Mouse (Mus musculus) liver, embryonic 14.5 days (tissue): ENCODE results near the gene Vax1. TPM values are rescaled to one million over a fixed set of nuclear protein-coding genes. Genes with fewer than 3 reads are reported as not detected.

Experiments used
- ATAC-seq: fragments of 200-750 bp; cut with Nextera tagmentation; 2 replicates; pipeline ENCODE4 v1.8.0; 2017; ENCODE audit warnings: moderate number of reproducible peaks, mild to moderate bottlenecking, moderate library complexity; ENCODE audit not compliant: insufficient read depth
- DNase-seq, 3 experiments: peaks; one replicate each; pipeline ENCODE4 v3.0.0-alpha.2; 2012 to 2013; ENCODE audit warnings: low read depth in 3 of 3, low spot score in 3 of 3
- H3K27ac ChIP-seq: fragments of 300-500 bp; sonication (generic); 2 replicates; pipeline ENCODE4 v1.5.1; 2014; ENCODE audit warnings: moderate library complexity, mild to moderate bottlenecking, control low read depth, inconsistent platforms
- H3K27me3 ChIP-seq: fragments of 300-500 bp; sonication (generic); 2 replicates; pipeline ENCODE4 v1.6.1; 2014; ENCODE audit warnings: mild to moderate bottlenecking, low read length, moderate library complexity; ENCODE audit not compliant: control insufficient read depth, insufficient read depth
- H3K36me3 ChIP-seq: fragments of 300-500 bp; sonication (generic); replicated peaks from 2 replicates; pipeline ENCODE4 v1.6.1; 2014; ENCODE audit warnings: low read depth; ENCODE audit not compliant: control insufficient read depth, insufficient read depth
- H3K4me1 ChIP-seq, 2 experiments: fragments of 200-500 bp in 1 of 2; fragments of 300-500 bp in 1 of 2; sonication (generic) in 1 of 2; replicated peaks; 2 replicates each; pipeline ENCODE4 v1.6.1; 2012 to 2014; ENCODE audit warnings: antibody characterized with exemption in 1 of 2, inconsistent platforms in 1 of 2, low read length in 1 of 2; ENCODE audit not compliant: control insufficient read depth in 2 of 2, insufficient read depth in 2 of 2
- H3K4me2 ChIP-seq: fragments of 300-500 bp; sonication (generic); 2 replicates; pipeline ENCODE4 v1.6.1; 2014; ENCODE audit warnings: low read depth, mild to moderate bottlenecking, control low read depth, moderate library complexity
- H3K4me3 ChIP-seq, 2 experiments: fragments of 200-500 bp in 1 of 2; fragments of 300-500 bp in 1 of 2; sonication (generic) in 1 of 2; 2 replicates each; pipeline ENCODE4 v1.5.1; 2012 to 2014; ENCODE audit warnings: low read depth in 2 of 2, low read length in 2 of 2, mild to moderate bottlenecking in 2 of 2, control low read depth in 1 of 2, inconsistent platforms in 1 of 2, moderate library complexity in 1 of 2; ENCODE audit not compliant: insufficient read depth in 1 of 2
- H3K9ac ChIP-seq: fragments of 300-500 bp; sonication (generic); replicated peaks from 2 replicates; pipeline ENCODE4 v1.6.1; 2014; ENCODE audit warnings: mild to moderate bottlenecking, control low read depth, moderate library complexity
- H3K9me3 ChIP-seq: fragments of 300-500 bp; sonication (generic); 2 replicates; pipeline ENCODE4 v1.6.1; 2016; ENCODE audit warnings: low read length, mixed read lengths; ENCODE audit not compliant: control insufficient read depth
- CTCF ChIP-seq: IDR thresholded peaks from 2 replicates; pipeline ENCODE4 v1.5.1; 2016; ENCODE audit warnings: antibody characterized with exemption, low read depth, control low read depth
- EP300 ChIP-seq: IDR thresholded peaks from 2 replicates; pipeline ENCODE4 v1.6.1; 2016; ENCODE audit warnings: antibody characterized with exemption, low read depth
- WGBS: fragments of 180-500 bp; shearing (Covaris S2); extraction: QIAGEN DNeasy Blood & Tissue Kit; methylation state at CpG from one replicate; pipeline ENCODE4 v1.1.7; 2014; ENCODE audit not compliant: insufficient replicate concordance; 5-methylcytosine and 5-hydroxymethylcytosine counted together
- polyA plus RNA-seq, 2 experiments: library from polyadenylated mRNA; depleted of rRNA in 1 of 2; stranded (reverse) in 1 of 2; unstranded in 1 of 2; fragments of >200 nt; fragmentation: Nextera tagmentation in 1 of 2; extraction: Ambion mirVana in 1 of 2; gene quantifications; 2 replicates each; pipeline versions ENCODE4 v1.2.1 to v1.2.3; 2012 to 2014

Vax1 gene
- polyA plus RNA-seq, 2 experiments = not detected

DNA sequence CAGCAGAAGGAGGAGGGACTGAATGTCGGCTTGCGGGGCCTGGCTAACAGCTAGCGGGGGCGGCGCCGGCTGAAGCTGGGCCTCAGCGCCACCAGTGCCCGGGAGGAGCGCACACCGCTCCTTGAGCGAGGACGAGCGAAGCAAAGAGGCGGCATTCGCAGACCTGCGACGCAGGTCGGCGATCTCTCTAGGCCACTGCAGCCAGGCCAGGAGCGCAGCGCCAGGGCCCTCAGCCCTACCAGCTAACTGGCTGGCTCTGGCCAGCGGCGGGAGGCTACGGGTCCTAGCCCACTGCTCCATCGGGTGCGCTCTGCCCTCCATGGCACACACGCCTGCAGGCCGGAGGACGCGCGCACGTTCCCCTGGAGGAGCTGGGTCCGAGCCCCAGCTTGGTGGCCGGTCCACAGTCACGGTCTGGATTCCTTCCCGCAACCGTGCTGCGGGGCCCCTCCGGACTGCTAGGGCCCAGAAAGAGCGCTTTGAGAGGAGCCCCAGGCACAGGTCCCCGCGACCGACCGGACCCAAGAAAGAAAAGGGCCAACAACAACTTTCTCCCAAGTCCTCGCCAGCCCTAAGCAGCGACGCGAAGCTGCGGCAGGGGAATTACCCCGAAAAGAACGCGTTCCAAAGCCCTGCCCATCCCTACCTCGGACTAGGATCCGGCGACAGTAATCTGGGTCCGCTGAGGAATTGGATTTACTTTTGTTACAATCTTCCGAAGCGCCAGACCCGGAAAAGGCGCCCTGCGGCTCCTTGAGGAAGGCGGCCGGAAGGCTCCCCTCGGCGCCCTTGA is 517 bp downstream of the Vax1 start:
- under 1% methylated on average over 65 of the region's 65 CpGs for WGBS
- DNase-seq (no peak), ATAC-seq (no peak)
- Histone ChIP-seq H3K27ac (no peak overlapping the region), H3K36me3 (no peaks in the 10 kb centered on the region), H3K9ac (no peak overlapping the region), H3K4me3 (no peak overlapping the region), H3K27me3 (peaks cover 99% of the 10 kb centered on the region), H3K4me2 (no peak overlapping the region), H3K4me1 (no peaks in the 10 kb centered on the region), H3K9me3 (no peaks in the 10 kb centered on the region)
- TF ChIP-seq CTCF (no peak), EP300 (no peak)

DNA sequence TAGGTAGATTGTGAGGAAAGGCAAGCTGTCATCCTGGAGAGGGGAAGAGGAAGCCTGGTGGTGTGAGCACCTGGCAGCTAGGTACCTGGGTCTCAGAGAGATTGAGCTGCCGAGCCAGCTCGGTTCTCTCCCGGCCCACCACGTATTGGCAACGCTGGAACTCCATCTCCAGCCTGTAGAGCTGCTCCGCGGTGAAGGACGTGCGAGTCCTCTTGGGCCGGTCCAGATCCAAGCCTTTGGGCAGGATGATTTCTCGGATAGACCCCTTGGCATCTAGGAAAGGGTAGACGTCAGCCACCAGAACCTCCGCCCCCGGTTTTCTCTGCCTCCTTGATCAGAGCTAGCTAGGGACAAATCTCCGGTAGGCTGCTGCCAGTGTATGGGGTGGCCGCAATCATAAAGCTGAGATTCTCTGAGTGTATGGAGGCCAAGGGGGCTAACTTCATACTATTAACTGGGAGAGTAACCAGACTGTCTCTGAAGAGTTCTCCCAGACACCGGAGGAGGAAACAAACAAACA is 1.4 kb downstream of the Vax1 start:
- no peak overlapping the region for H3K9ac ChIP-seq
- ATAC-seq (no peak), DNase-seq (no peak)
- H3K4me3 ChIP-seq = no peak overlapping the region
- WGBS = 4% methylated on average over 17 of the region's 17 CpGs
- TF ChIP-seq CTCF = no peak
- no peak for TF ChIP-seq EP300
- no peak overlapping the region for H3K27ac ChIP-seq
- H3K27me3 ChIP-seq = peaks cover 99% of the 10 kb centered on the region
- no peaks in the 10 kb centered on the region for H3K4me1 ChIP-seq
- H3K4me2 ChIP-seq = no peak overlapping the region
- no peaks in the 10 kb centered on the region for H3K9me3 ChIP-seq
- no peaks in the 10 kb centered on the region for H3K36me3 ChIP-seq

DNA sequence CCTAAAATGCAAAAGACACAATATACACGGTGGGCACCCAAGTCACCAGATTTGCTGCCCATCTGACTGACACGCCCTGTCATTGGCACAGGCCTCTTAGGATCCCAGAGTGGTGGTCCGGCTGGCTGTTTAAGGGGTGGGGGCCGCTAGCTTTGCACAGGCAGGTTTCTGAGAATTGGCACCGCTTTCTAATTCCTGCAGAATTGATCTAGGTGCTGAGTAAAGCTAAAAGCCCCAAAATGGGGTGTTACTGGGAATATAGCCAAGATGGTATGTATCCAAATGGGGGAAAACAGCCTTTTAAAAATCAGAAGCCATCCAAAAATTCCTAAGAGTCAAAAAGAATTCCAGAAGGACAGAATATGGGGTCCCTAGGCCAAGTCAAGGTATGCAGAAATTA is 2.0 kb downstream of the Vax1 start:
- ATAC-seq = no peak
- Histone ChIP-seq H3K27me3 (peaks cover 99% of the 10 kb centered on the region), H3K4me3 (no peak overlapping the region), H3K9me3 (no peaks in the 10 kb centered on the region), H3K4me1 (no peaks in the 10 kb centered on the region), H3K4me2 (no peak overlapping the region), H3K27ac (no peak overlapping the region), H3K9ac (no peak overlapping the region), H3K36me3 (no peaks in the 10 kb centered on the region)
- TF ChIP-seq EP300 = no peak
- no peak for TF ChIP-seq CTCF
- WGBS = 12% methylated on average over 5 of the region's 5 CpGs
- DNase-seq = no peak

DNA sequence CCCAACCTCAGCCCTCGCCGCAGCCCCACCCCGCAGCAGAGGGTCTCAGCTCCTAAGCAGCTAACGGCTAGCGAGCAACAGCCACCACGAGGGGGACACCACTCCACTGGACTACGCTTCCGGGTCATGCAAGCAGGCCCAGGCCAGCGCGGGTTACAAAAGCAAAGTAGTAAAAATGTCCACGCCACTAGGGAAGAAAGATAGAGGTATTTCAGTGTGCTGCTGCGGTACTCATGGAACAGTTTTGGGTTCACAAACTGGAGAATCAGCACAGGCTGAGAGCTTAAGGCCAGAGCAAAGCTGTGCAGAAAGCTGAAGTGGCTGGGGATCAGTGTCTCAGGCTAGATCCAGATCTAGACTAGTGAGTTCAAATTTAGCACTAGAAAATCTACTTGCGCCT is 3.0 kb downstream of the Vax1 start:
- no peak overlapping the region for H3K27ac ChIP-seq
- no peak overlapping the region for H3K4me3 ChIP-seq
- peak overlapping the region; percentile 39 for H3K4me2 ChIP-seq
- TF ChIP-seq CTCF = no peak
- no peak for TF ChIP-seq EP300
- H3K9me3 ChIP-seq = no peaks in the 10 kb centered on the region
- no peaks in the 10 kb centered on the region for H3K4me1 ChIP-seq
- peaks cover 95% of the 10 kb centered on the region for H3K27me3 ChIP-seq
- ATAC-seq = no peak
- H3K9ac ChIP-seq = no peak overlapping the region
- no peaks in the 10 kb centered on the region for H3K36me3 ChIP-seq
- 4% methylated on average over 13 of the region's 13 CpGs for WGBS
- no peak for DNase-seq

DNA sequence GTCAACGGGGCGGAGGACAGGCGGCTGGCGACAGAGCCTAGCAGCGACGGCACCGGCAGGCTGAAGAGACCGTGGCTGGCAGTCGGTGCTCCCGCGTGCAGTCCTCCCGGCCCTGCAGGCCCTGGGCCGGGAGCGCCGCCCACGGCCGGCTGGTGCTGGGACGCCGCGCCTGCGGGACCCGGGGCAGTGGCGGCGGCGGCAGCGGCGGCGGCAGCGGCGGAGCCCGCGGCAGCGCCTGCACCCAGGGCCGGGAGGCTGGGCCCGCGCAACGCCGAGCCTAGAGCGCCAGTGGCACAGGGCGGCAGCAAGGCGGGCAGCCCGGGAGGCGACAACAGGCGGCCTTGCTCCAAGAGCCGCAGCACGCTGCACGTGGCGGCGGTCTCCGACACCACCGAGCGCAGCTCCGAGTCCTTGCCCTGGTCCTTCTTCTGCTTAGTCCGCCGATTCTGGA is 3.5 kb downstream of the Vax1 start:
- H3K9ac ChIP-seq = no peak overlapping the region
- TF ChIP-seq EP300 (no peak), CTCF (no peak)
- H3K4me2 ChIP-seq = peak overlapping the region; percentile 39
- H3K36me3 ChIP-seq = no peaks in the 10 kb centered on the region
- H3K4me1 ChIP-seq = no peaks in the 10 kb centered on the region
- DNase-seq (no peak), ATAC-seq (no peak)
- no peaks in the 10 kb centered on the region for H3K9me3 ChIP-seq
- WGBS = 2% methylated on average over 54 of the region's 55 CpGs
- peak overlapping the region in 1 of 2 experiments; percentile 20; a peak in 1 of 4 replicates for H3K4me3 ChIP-seq
- H3K27me3 ChIP-seq = peaks cover 90% of the 10 kb centered on the region
- no peak overlapping the region for H3K27ac ChIP-seq
